Mouse (Mus musculus) E14TG2a.4 (cell line): ENCODE measurements at regions not wholly inside any gene's neighbourhood (a gene's known extent, or its start where the extent isn't known, plus 50 kb on each side); places are given as distances from the start of the nearest gene placed in this dataset.

Experiments used
- CTCF ChIP-seq: conservative IDR thresholded peaks from 2 replicates; pipeline ENCODE4 v1.5.1; 2014; ENCODE audit warnings: low read length
- POU5F1 ChIP-seq: IDR thresholded peaks from 2 replicates; pipeline ENCODE4 v1.6.1; 2014; ENCODE audit warnings: low read length, borderline replicate concordance

DNA sequence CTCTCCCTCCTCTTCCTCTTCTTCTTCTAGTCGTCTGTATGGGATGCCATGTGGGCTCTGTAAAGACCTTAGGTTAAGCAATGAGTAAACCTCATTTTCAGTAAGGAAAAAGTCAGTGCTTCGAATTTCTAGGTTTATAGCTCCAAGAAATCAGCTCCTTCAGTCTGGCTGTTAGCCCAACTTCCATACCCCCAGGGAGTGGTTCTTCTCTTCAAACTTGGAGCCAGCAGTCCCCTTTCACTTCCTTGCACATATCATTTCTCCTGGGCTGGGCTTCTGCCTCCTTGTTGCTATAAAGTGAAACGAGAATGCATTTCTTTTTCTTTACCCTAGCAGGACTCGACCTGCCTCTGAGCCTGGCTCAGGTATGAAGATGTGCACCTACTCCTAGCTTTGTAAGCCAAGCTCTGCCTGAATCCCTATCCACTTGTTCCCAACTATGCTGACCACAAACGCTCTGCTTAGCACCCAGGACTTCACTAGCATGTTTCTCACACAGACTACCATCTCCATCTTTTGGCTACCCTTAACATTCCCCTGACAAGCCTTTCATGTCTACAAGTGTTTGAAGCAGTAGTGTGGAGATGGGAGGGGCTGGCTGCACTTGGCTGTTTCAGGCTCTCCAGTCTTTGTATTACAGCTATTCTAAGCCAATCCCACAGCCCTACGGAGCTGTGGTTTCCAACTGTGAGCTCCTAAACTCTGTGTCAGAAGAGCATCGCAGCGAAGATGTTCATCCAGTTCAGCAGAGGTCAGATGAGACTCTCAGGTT, 243.8 kb upstream of the Tprg start:
- TF ChIP-seq CTCF (no peak), POU5F1 (no peak)
